Comparison of ENCODE assay signal across 8 mouse cellular contexts in genomic region chr7:141429310-141429709, GRCm38 (mm10). TPM values are rescaled to one million over a fixed set of nuclear protein-coding genes. Genes with fewer than 3 reads are reported as not detected.
DNase-seq lines count a peak whose midpoint lies in the region; ATAC-seq and TF ChIP-seq lines count a peak whose summit lies in the region.

Cend1 (minus strand) TSS chr7:141429491.

- TF ChIP-seq CTCF in E14TG2a.4 (conservative IDR thresholded peaks at IDR 0.05; ENCODE audit: low read length), result no peak
- TF ChIP-seq CTCF in brain, embryonic 14.5 days (IDR thresholded peaks at IDR 0.05; ENCODE audit: borderline replicate concordance, extremely low read depth, insufficient read depth, insufficient read length), result no peak
- TF ChIP-seq CTCF in left cerebral cortex, adult 2 months (IDR thresholded peaks at IDR 0.05), result no peak
- no peak for TF ChIP-seq CTCF in stomach, postnatal 0 days (IDR thresholded peaks at IDR 0.05; ENCODE audit: low read depth)

- H3K9ac ChIP-seq in forebrain, embryonic 12.5 days, result peak within 1 kb of the TSS; percentile 63
- H3K9ac ChIP-seq in hindbrain, embryonic 15.5 days, result peak within 1 kb of the TSS; percentile 66
- H3K9ac ChIP-seq in stomach, postnatal 0 days (ENCODE audit: low read length), result no peak within 1 kb of the TSS

- DNase-seq in brain, embryonic 14.5 days (ENCODE audit: low read depth), result peak; percentile 94
- DNase-seq in left cerebral cortex, adult 2 months (ENCODE audit: extremely low spot score in 1 of 2, low spot score in 2 of 2), result peak; percentile 88 to 89
- peak; percentile 75 for DNase-seq in stomach, postnatal 0 days (ENCODE audit: low spot score)
- DNase-seq in T-cell, adult 2 months (ENCODE audit: low spot score), result no peak

- H3K4me1 ChIP-seq in E14TG2a.4 (replicated peaks; ENCODE audit: low read depth, low read length), result peaks cover 91% of the 10 kb centered on the region
- peaks cover 41% of the 10 kb centered on the region for H3K4me1 ChIP-seq in forebrain, embryonic 12.5 days
- H3K4me1 ChIP-seq in hindbrain, embryonic 15.5 days (replicated peaks), result peaks cover 46% of the 10 kb centered on the region
- no peaks in the 10 kb centered on the region; the same call in 1 of the 2 replicates for H3K4me1 ChIP-seq in stomach, postnatal 0 days (replicated peaks; ENCODE audit: control insufficient read depth, insufficient read depth)

- peak; percentile 88 for ATAC-seq in forebrain, embryonic 12.5 days (ENCODE audit: low FRiP score)
- ATAC-seq in hindbrain, embryonic 15.5 days (ENCODE audit: low FRiP score, low read depth), result peak; percentile 86
- ATAC-seq in megakaryocyte progenitor cell, adult 5-6 weeks (replicated peaks; ENCODE audit: poor library complexity), result peak; percentile 34; the same call in 1 of the 2 replicates
- ATAC-seq in stomach, postnatal 0 days (ENCODE audit: low FRiP score, low TSS enrichment), result peak; percentile 74

- no peak for TF ChIP-seq POLR2A in brain, embryonic 14.5 days (IDR thresholded peaks at IDR 0.05; ENCODE audit: borderline replicate concordance, extremely low read depth, insufficient read depth, insufficient read length, poor library complexity, severe bottlenecking)

- intact Hi-C loops in left cerebral cortex, adult 2 months (cut with DNase I), result loop anchor here (2.0 kb wide), 1 partner anchor 15 kb away; the partner anchor contains the start of gene Gatd1

- peak within 1 kb of the TSS; percentile 66 for H3K4me3 ChIP-seq in E14TG2a.4 (replicated peaks; ENCODE audit: low read length)
- peak within 1 kb of the TSS; percentile 48 for H3K4me3 ChIP-seq in forebrain, embryonic 12.5 days (replicated peaks)
- H3K4me3 ChIP-seq in hindbrain, embryonic 15.5 days, result peak within 1 kb of the TSS; percentile 52
- H3K4me3 ChIP-seq in left cerebral cortex, adult 2 months, result peak within 1 kb of the TSS; percentile 94
- no peak within 1 kb of the TSS for H3K4me3 ChIP-seq in stomach, postnatal 0 days (ENCODE audit: low read depth, low read length)

- peak within 1 kb of the TSS; percentile 54; the same call in 1 of the 2 replicates for H3K27ac ChIP-seq in forebrain, embryonic 12.5 days
- H3K27ac ChIP-seq in hindbrain, embryonic 15.5 days (replicated peaks), result peak within 1 kb of the TSS; percentile 82
- H3K27ac ChIP-seq in left cerebral cortex, adult 2 months, result peak within 1 kb of the TSS; percentile 97
- no peak within 1 kb of the TSS for H3K27ac ChIP-seq in stomach, postnatal 0 days (replicated peaks)

- peaks cover 40% of the 10 kb centered on the region for H3K36me3 ChIP-seq in E14TG2a.4 (ENCODE audit: insufficient read depth, low read length)
- peaks cover 45% of the 10 kb centered on the region for H3K36me3 ChIP-seq in forebrain, embryonic 12.5 days (replicated peaks)
- peaks cover 36% of the 10 kb centered on the region for H3K36me3 ChIP-seq in hindbrain, embryonic 15.5 days
- H3K36me3 ChIP-seq in stomach, postnatal 0 days (ENCODE audit: control insufficient read depth, insufficient read depth, low read length), result peaks cover 11% of the 10 kb centered on the region; the same call in 1 of the 2 replicates

- H3K4me2 ChIP-seq in forebrain, embryonic 12.5 days, result peak within 1 kb of the TSS; percentile 80
- H3K4me2 ChIP-seq in hindbrain, embryonic 15.5 days, result peak within 1 kb of the TSS; percentile 65
- peak within 1 kb of the TSS; percentile 23; the same call in 1 of the 2 replicates for H3K4me2 ChIP-seq in stomach, postnatal 0 days (replicated peaks; ENCODE audit: low read depth)

- H3K27me3 ChIP-seq in E14TG2a.4 (ENCODE audit: insufficient read depth, low read length), result no peaks in the 10 kb centered on the region; the same call in 1 of the 2 replicates
- peaks cover 5% of the 10 kb centered on the region; the same call in 1 of the 2 replicates for H3K27me3 ChIP-seq in forebrain, embryonic 12.5 days
- no peaks in the 10 kb centered on the region for H3K27me3 ChIP-seq in hindbrain, embryonic 15.5 days
- H3K27me3 ChIP-seq in stomach, postnatal 0 days (ENCODE audit: control insufficient read depth, insufficient read depth, low read length), result no peaks in the 10 kb centered on the region

- no peak for TF ChIP-seq EP300 in stomach, postnatal 0 days (optimal IDR thresholded peaks at IDR 0.05)

- no peaks in the 10 kb centered on the region for H3K9me3 ChIP-seq in E14TG2a.4 (ENCODE audit: low read length)
- H3K9me3 ChIP-seq in forebrain, embryonic 12.5 days, result no peaks in the 10 kb centered on the region
- no peaks in the 10 kb centered on the region for H3K9me3 ChIP-seq in hindbrain, embryonic 15.5 days
- H3K9me3 ChIP-seq in stomach, postnatal 0 days (ENCODE audit: control insufficient read depth, low read length), result no peaks in the 10 kb centered on the region

- 2% methylated on average over 19 of the region's 19 CpGs for WGBS in forebrain, embryonic 12.5 days
- 2% methylated on average over 19 of the region's 19 CpGs for WGBS in hindbrain, embryonic 15.5 days
- WGBS in stomach, postnatal 0 days, result 4% methylated on average over 19 of the region's 19 CpGs

RNA-seq across cellular contexts. Expression of gene Cend1, which starts in this region (rescaled TPM):
- polyA plus RNA-seq in brain, embryonic 14.5 days (2012; rRNA removed), result 24.3 and 54.4 TPM in 2 replicates
- polyA plus RNA-seq in forebrain, embryonic 12.5 days (2016; fragmentation: Nextera tagmentation; extraction: Ambion mirVana), result 20.5 and 22.5 TPM in 2 replicates
- 153 and 184 TPM in 2 replicates for polyA plus RNA-seq in hindbrain, embryonic 15.5 days (2015; fragmentation: Nextera tagmentation; extraction: Ambion mirVana)
- total RNA-seq in left cerebral cortex, adult 2 months (2021), result 100 to 1,000 TPM; 279 to 288 TPM
- total RNA-seq in megakaryocyte progenitor cell, adult 5-6 weeks (2015), result not detected in 2 replicates
- not detected in 2 replicates for total RNA-seq in megakaryocyte progenitor cell, adult 5-6 weeks (2017)
- polyA plus RNA-seq in stomach, postnatal 0 days (2015; fragmentation: Nextera tagmentation; extraction: Ambion mirVana), result 2.0 and 2.5 TPM in 2 replicates

Comparison
In these comparisons a context has a peak if more than half of its experiments do, and no peak if none do; other contexts are left out.
1. RNA of gene Cend1 (total RNA-seq): 279 to 288 TPM in left cerebral cortex, adult 2 months; not detected in megakaryocyte progenitor cell, adult 5-6 weeks; every median in the first group is over 100 times any median in the second.
2. Peak in ATAC-seq in megakaryocyte progenitor cell, adult 5-6 weeks; RNA of the gene not detected or under 1 TPM.
3. ATAC-seq: peak in every context shown above with its lines; median percentile 88 in forebrain, embryonic 12.5 days; 86 in hindbrain, embryonic 15.5 days; 74 in stomach, postnatal 0 days; 34 in megakaryocyte progenitor cell, adult 5-6 weeks.
4. H3K4me2 ChIP-seq: peak in every context shown above with its lines; median percentile 80 in forebrain, embryonic 12.5 days; 65 in hindbrain, embryonic 15.5 days; 23 in stomach, postnatal 0 days.